In the genomic region with DNA sequence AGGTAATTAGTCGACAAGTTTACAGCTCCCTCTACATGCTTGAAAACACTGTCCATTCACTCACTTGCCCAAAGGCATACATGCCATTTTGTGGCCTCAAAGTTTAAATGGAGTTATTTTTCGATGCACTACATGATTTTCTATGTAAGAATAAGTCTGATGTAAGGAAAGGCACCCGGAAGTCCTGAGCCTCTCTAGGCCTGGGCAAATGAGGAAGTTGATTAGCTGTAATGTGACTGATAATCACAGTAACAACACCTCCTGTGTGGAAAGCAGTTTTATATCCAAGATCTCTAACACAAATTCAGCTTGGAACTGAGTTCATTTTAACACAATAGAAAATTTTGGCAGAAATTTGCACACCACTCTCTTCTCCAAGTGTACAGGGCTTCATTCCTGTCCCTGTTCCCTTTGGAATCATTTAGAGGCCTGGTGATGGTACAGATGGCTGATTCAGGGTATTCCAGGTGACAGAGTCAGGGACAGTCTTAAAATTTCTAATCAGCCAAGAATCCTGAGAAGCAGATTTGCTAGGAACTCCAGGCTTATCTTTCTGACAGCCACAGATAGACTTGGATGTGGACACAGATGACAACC, we compare ENCODE assay signal across 22 mouse cellular contexts. TPM values are rescaled to one million over a fixed set of nuclear protein-coding genes. Genes with fewer than 3 reads are reported as not detected.
DNase-seq lines count a peak whose midpoint lies in the region; ATAC-seq lines count a peak whose summit lies in the region.
"Had no signal": no experiment of that assay in that cellular context is flagged by ENCODE, and none has a peak within 500 bp of the region (broad histone marks: within the 10 kb centered on the region; RNA-seq: fewer than 3 reads in every experiment).

No protein-coding gene starts in this region.

- ATAC-seq in common myeloid progenitor, adult 5-6 weeks (replicated peaks; ENCODE audit: low read depth, poor library complexity, severe bottlenecking), result peak; percentile 50; the same call in 1 of the 2 replicates
- ATAC-seq: activated CD4-positive, CD25-positive, alpha-beta regulatory T cell, adult 4 months; forebrain, embryonic 13.5 days; forebrain, embryonic 16.5 days; hindbrain, embryonic 16.5 days; intestine, embryonic 16.5 days had no signal

- peak; percentile 3 for DNase-seq in cerebellum, adult 11 months
- no peak for DNase-seq in cerebellum, postnatal 10 days
- DNase-seq in MEL-GATA-1-ER (ENCODE audit: extremely low read depth, low read depth), result peak; percentile 33
- DNase-seq in cerebellum, adult 8-10 months, result peak; percentile 7
- no peak for DNase-seq in testis, postnatal 14 days (ENCODE audit: low spot score)
- DNase-seq in adrenal gland, postnatal 4 days (ENCODE audit: low spot score in 2 of 2), result no peak
- DNase-seq: adrenal gland, adult 8-10 months; adrenal gland, postnatal 25 days; B cell, adult 2 months; gastrocnemius, postnatal 10 days; heart, adult 11 months; heart, postnatal 10 days; heart, postnatal 36 days; kidney, adult 18-20 months; kidney, adult 9 months had no signal

RNA-seq across cellular contexts. Expression of a gene that starts 38.9 kb away (rescaled TPM):
- 0.82 and 1.6 TPM in 2 replicates for total RNA-seq in common myeloid progenitor, adult 5-6 weeks (2017)
- total RNA-seq in adrenal gland, postnatal 4 days (2021), result 10 to 100 TPM in 1 of 2 experiments, 1 to 10 TPM in 1; 9.7 to 10.3 TPM
- total RNA-seq: CH12.LX had no signal

Comparison
In these comparisons a context has a peak if more than half of its experiments do, and no peak if none do; other contexts are left out.
1. DNase-seq: peak in cerebellum, adult 11 months (single experiment), MEL-GATA-1-ER (single experiment) and cerebellum, adult 8-10 months (single experiment); none in cerebellum, postnatal 10 days (0 of 2), testis, postnatal 14 days (single experiment) and adrenal gland, postnatal 4 days (0 of 2).